Mouse (Mus musculus): Measurements from ENCODE around the gene Ap3m1. TPM values are rescaled to one million over a fixed set of nuclear protein-coding genes. Genes with fewer than 3 reads are reported as not detected.

The Ap3m1 gene
- polyA plus RNA-seq (2014; fragmentation: Illumina TruSeq; extraction: RNeasy Lipid Tissue Mini Kit (QIAGEN cat#74804); ENCODE audit: low read depth, low replicate concordance): 180 TPM

GRCm38 (mm10) chr14:21052112-21052780, at the start of gene Ap3m1, which contains the start of gene Adk:
TSS of gene Ap3m1 (minus strand) at chr14:21052508.
TSS of gene Adk (plus strand) at chr14:21052574.

Other genes with a start within 250 kb of the Ap3m1 start
- gene Plau, start 215.8 kb downstream of the Ap3m1 start, polyA plus RNA-seq (2014; fragmentation: Illumina TruSeq; extraction: RNeasy Lipid Tissue Mini Kit (QIAGEN cat#74804); ENCODE audit: low read depth, low replicate concordance): 567 TPM
- gene Vcl, start 123.1 kb downstream of the Ap3m1 start, polyA plus RNA-seq (2014; fragmentation: Illumina TruSeq; extraction: RNeasy Lipid Tissue Mini Kit (QIAGEN cat#74804); ENCODE audit: low read depth, low replicate concordance): 54.3 TPM
- gene Adk, start 66 bp upstream of the Ap3m1 start, polyA plus RNA-seq (2014; fragmentation: Illumina TruSeq; extraction: RNeasy Lipid Tissue Mini Kit (QIAGEN cat#74804); ENCODE audit: low read depth, low replicate concordance): 588 TPM